Mouse (Mus musculus) lung, postnatal 36 days (tissue): ENCODE data around the gene Polr1e.
"Not testable (repeated sequence)": the region's sequence is repeated elsewhere in the genome, so short reads cannot be mapped to it uniquely, and the experiment has no call there.

Source experiments
- DNase-seq: peaks from one replicate; pipeline ENCODE4 v3.0.0; 2022; ENCODE audit warnings: mixed read lengths

The Polr1e gene

GRCm38 (mm10) chr4:45063836-45064235, 45.5 kb downstream of the Polr1e start:
- not testable (repeated sequence) for DNase-seq

GRCm38 (mm10) chr4:45064577-45064976, 46.2 kb downstream of the Polr1e start:
- no peak for DNase-seq

- DNase-seq, result no peak
Measured at GRCm38 (mm10) chr4:45066036-45066730, 47.8 kb downstream of the Polr1e start.

GRCm38 (mm10) chr4:45067742-45068141, 49.4 kb downstream of the Polr1e start:
- DNase-seq, result no peak

- no peak for DNase-seq
Measured at GRCm38 (mm10) chr4:45072261-45072973, 54.0 kb downstream of the Polr1e start.

GRCm38 (mm10) chr4:45073544-45073943, 55.2 kb downstream of the Polr1e start:
- no peak for DNase-seq

- not testable (repeated sequence) for DNase-seq
Measured at GRCm38 (mm10) chr4:45081041-45081440, 62.7 kb downstream of the Polr1e start.

GRCm38 (mm10) chr4:45082951-45083350, 64.6 kb downstream of the Polr1e start:
- DNase-seq, result no peak

GRCm38 (mm10) chr4:45083487-45083886, 65.1 kb downstream of the Polr1e start:
- DNase-seq, result no peak

- peak; percentile 96 for DNase-seq
Measured at GRCm38 (mm10) chr4:45084021-45084894, 65.9 kb downstream of the Polr1e start, which contains the start of gene Fbxo10. Gene Fbxo10 (minus strand): TSS chr4:45084604.

GRCm38 (mm10) chr4:45084895-45085290, 66.5 kb downstream of the Polr1e start:
- no peak for DNase-seq
